Mouse (Mus musculus) heart, embryonic 12.5 days (tissue): ENCODE data around the gene Pole4. TPM values are rescaled to one million over a fixed set of nuclear protein-coding genes. Genes with fewer than 3 reads are reported as not detected.
A peak's percentile ranks its signal among the peaks of the same experiment; 100 is the strongest.

Experiments used
- ATAC-seq: fragments of 200-750 bp; cut with Nextera tagmentation; 2 replicates; pipeline ENCODE4 v1.8.0; 2017; ENCODE audit warnings: moderate TSS enrichment, moderate library complexity; ENCODE audit not compliant: insufficient number of reproducible peaks, low FRiP score
- H3K27ac ChIP-seq: fragments of 300-500 bp; sonication (generic); 2 replicates; pipeline ENCODE4 v1.5.1; 2016; ENCODE audit warnings: mild to moderate bottlenecking, moderate library complexity; ENCODE audit not compliant: poor library complexity, severe bottlenecking
- H3K27me3 ChIP-seq: fragments of 300-500 bp; sonication (generic); replicated peaks from 2 replicates; pipeline ENCODE4 v1.6.1; 2016; ENCODE audit warnings: mild to moderate bottlenecking, moderate library complexity
- H3K36me3 ChIP-seq: fragments of 300-500 bp; sonication (generic); 2 replicates; pipeline ENCODE4 v1.6.1; 2016; ENCODE audit warnings: mild to moderate bottlenecking, moderate library complexity
- H3K4me1 ChIP-seq: fragments of 300-500 bp; sonication (generic); replicated peaks from 2 replicates; pipeline ENCODE4 v1.6.1; 2016; ENCODE audit warnings: mild to moderate bottlenecking
- H3K4me2 ChIP-seq: fragments of 300-500 bp; sonication (generic); 2 replicates; pipeline ENCODE4 v1.6.1; 2016; ENCODE audit warnings: mild to moderate bottlenecking, moderate library complexity
- H3K4me3 ChIP-seq: fragments of 300-500 bp; sonication (generic); 2 replicates; pipeline ENCODE4 v1.5.1; 2016; ENCODE audit warnings: mild to moderate bottlenecking
- H3K9ac ChIP-seq: fragments of 300-500 bp; sonication (generic); 2 replicates; pipeline ENCODE4 v1.6.1; 2016; ENCODE audit warnings: mild to moderate bottlenecking, moderate library complexity
- H3K9me3 ChIP-seq: fragments of 300-500 bp; sonication (generic); replicated peaks from 2 replicates; pipeline ENCODE4 v1.6.1; 2016; ENCODE audit warnings: mild to moderate bottlenecking, moderate library complexity
- WGBS: fragments of 180-500 bp; shearing (Covaris S2); methylation state at CpG from one replicate; pipeline ENCODE4 v1.1.7; 2016; 5-methylcytosine and 5-hydroxymethylcytosine counted together
- polyA plus RNA-seq: library from polyadenylated mRNA; unstranded; fragments of >200 nt; fragmentation: Nextera tagmentation; extraction: Ambion mirVana; gene quantifications from 2 replicates; pipeline ENCODE4 v1.2.1, GENCODE M21; 2016

Gene Pole4
- 106 and 112 TPM in 2 replicates for polyA plus RNA-seq

DNA sequence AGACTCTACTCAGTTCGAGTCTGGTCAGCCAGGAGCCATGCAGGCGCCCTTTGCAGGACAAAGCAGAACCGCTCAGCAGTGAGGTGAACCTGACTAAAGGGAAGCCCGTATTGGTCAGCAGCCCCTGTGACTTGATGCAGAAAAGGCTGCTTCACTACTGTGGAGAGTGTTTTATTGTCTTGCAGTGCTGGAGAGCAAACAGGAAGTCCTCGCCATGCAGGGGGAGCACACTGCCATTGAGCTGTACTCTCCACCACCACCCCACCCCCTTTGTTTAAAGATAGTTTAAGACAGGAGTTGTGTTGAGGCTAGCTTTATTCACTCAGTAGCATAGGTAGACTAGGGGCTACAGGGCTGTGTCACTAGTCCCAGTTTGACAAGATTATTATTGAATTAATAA lies at the start of gene Pole4:
TSS of gene Pole4 (minus strand) at position 145 of the 400 bp plus-strand sequence.
- no peak within 1 kb of the TSS for H3K27ac ChIP-seq
- ATAC-seq, result no peak
- H3K9ac ChIP-seq, result no peak within 1 kb of the TSS
- no peaks in the 10 kb centered on the region for H3K4me1 ChIP-seq
- H3K9me3 ChIP-seq, result no peaks in the 10 kb centered on the region
- H3K27me3 ChIP-seq, result 0 out of 2 replicates have a peak, but pooled peaks cover 9% of the 10 kb centered on the region
- no peak within 1 kb of the TSS for H3K4me2 ChIP-seq
- WGBS, result 77% methylated on average over 5 of the region's 5 CpGs
- H3K36me3 ChIP-seq, result no peaks in the 10 kb centered on the region
- no peak within 1 kb of the TSS for H3K4me3 ChIP-seq

- Histone ChIP-seq H3K9ac (no peak overlapping the region), H3K36me3 (peaks cover 19% of the 10 kb centered on the region), H3K4me2 (no peak overlapping the region), H3K27ac (peak overlapping the region; percentile 73), H3K4me1 (peaks cover 71% of the 10 kb centered on the region), H3K9me3 (no peaks in the 10 kb centered on the region), H3K27me3 (no peaks in the 10 kb centered on the region), H3K4me3 (no peak overlapping the region)
- 87% methylated on average over 6 of the region's 6 CpGs for WGBS
- ATAC-seq, result no peak
Observed at GRCm38 (mm10) chr6:82754769-82755168, 49.6 kb upstream of the Pole4 start.

DNA sequence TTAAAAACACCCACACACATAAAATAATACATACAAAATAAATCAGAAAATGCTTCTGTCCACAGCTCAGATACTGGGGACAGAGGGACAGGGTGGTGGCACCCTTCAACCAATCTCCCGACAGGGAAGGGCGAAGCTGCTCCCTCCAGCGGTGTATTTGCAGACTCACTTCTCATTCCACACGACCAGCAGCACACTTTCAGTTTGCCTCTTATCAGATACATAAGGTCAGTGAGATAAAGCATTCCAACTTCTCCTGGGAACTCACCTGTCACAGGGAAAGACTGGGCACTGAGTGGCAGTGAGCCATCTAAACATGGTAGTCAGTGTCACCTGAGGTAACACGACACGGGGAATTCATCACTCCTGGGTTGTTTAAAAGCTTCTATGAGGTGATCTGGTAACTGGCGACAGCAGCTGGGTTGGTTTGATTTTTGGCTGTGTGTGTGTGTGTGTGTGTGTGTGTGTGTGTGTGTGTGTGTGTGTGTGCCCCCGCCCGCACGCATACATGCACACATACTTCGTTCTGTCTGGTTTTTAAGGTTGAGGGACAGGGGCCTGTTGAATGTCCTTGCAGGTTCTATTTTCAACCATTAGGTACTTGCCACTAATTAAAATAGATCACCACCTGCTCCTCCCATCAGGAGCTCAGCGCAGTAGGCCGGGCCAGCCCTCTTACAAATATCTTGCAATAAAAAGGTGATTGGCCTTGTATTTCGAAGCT lies 48.6 kb upstream of the Pole4 start:
- Histone ChIP-seq H3K4me3 (no peak overlapping the region), H3K27ac (peak overlapping the region; percentile 73), H3K36me3 (peaks cover 16% of the 10 kb centered on the region), H3K9ac (no peak overlapping the region), H3K4me1 (peaks cover 68% of the 10 kb centered on the region), H3K27me3 (no peaks in the 10 kb centered on the region), H3K9me3 (no peaks in the 10 kb centered on the region), H3K4me2 (0 out of 2 replicates have a peak overlapping the region, but pooled peaks have one; percentile 6)
- no peak for ATAC-seq
- WGBS, result 63% methylated on average over 14 of the region's 14 CpGs

GRCm38 (mm10) chr6:82753061-82753460 lies 47.9 kb upstream of the Pole4 start:
- H3K9me3 ChIP-seq, result no peaks in the 10 kb centered on the region
- ATAC-seq, result no peak
- H3K4me1 ChIP-seq, result peaks cover 61% of the 10 kb centered on the region
- 0 out of 2 replicates have a peak overlapping the region, but pooled peaks have one; percentile 42 for H3K9ac ChIP-seq
- H3K4me3 ChIP-seq, result no peak overlapping the region
- H3K36me3 ChIP-seq, result peaks cover 21% of the 10 kb centered on the region
- no peak overlapping the region for H3K4me2 ChIP-seq
- peak overlapping the region; percentile 73 for H3K27ac ChIP-seq
- WGBS, result 65% methylated on average over 11 of the region's 11 CpGs
- no peaks in the 10 kb centered on the region for H3K27me3 ChIP-seq

DNA sequence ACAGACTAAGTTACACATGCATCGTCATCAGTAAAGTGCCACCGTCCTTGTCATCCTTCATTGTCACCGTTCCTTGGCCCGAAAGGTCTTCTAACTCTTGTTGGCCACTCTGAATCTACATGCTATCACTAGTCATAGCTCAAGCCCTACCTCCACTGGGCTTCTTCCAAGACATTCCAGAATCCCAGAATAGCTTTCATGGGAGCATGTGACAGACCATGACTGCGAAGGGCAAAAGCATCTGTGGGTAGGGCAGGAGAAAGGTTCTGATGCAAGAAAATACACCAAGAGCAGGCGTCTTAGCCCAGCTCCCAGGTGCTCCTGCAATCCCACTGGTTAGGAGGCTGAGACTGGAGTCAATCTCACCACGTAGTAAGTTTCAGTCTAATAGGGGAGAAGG lies 46.6 kb upstream of the Pole4 start:
- H3K9ac ChIP-seq, result no peak overlapping the region
- H3K9me3 ChIP-seq, result no peaks in the 10 kb centered on the region
- H3K4me1 ChIP-seq, result peaks cover 52% of the 10 kb centered on the region
- H3K27ac ChIP-seq, result peak overlapping the region; percentile 18; the same call in 1 of the 2 replicates
- H3K36me3 ChIP-seq, result peaks cover 18% of the 10 kb centered on the region
- H3K4me3 ChIP-seq, result no peak overlapping the region
- H3K27me3 ChIP-seq, result no peaks in the 10 kb centered on the region
- no peak; the same call in 1 of the 2 replicates for ATAC-seq
- no peak overlapping the region for H3K4me2 ChIP-seq
- WGBS, result 75% methylated on average over 7 of the region's 7 CpGs

GRCm38 (mm10) chr6:82751031-82751430 lies 45.9 kb upstream of the Pole4 start:
- Histone ChIP-seq H3K27ac (no peak overlapping the region), H3K9ac (no peak overlapping the region), H3K4me2 (no peak overlapping the region), H3K36me3 (peaks cover 25% of the 10 kb centered on the region), H3K4me3 (no peak overlapping the region), H3K9me3 (no peaks in the 10 kb centered on the region), H3K27me3 (no peaks in the 10 kb centered on the region), H3K4me1 (peaks cover 48% of the 10 kb centered on the region)
- WGBS, result 77% methylated on average over 11 of the region's 11 CpGs
- ATAC-seq, result no peak

GRCm38 (mm10) chr6:82750063-82750462 lies 44.9 kb upstream of the Pole4 start:
- 62% methylated on average over 2 of the region's 2 CpGs for WGBS
- H3K27me3 ChIP-seq, result no peaks in the 10 kb centered on the region
- H3K9ac ChIP-seq, result no peak overlapping the region
- H3K4me3 ChIP-seq, result no peak overlapping the region
- ATAC-seq, result no peak
- no peak overlapping the region for H3K27ac ChIP-seq
- H3K4me1 ChIP-seq, result peaks cover 44% of the 10 kb centered on the region
- H3K36me3 ChIP-seq, result peaks cover 24% of the 10 kb centered on the region
- H3K4me2 ChIP-seq, result no peak overlapping the region
- H3K9me3 ChIP-seq, result no peaks in the 10 kb centered on the region

GRCm38 (mm10) chr6:82748106-82748672 lies 43.0 kb upstream of the Pole4 start:
- Histone ChIP-seq H3K9me3 (no peaks in the 10 kb centered on the region), H3K4me1 (peaks cover 28% of the 10 kb centered on the region), H3K36me3 (peaks cover 42% of the 10 kb centered on the region), H3K27ac (peak overlapping the region; percentile 15; the same call in 1 of the 2 replicates), H3K27me3 (no peaks in the 10 kb centered on the region), H3K4me2 (no peak overlapping the region), H3K4me3 (no peak overlapping the region), H3K9ac (no peak overlapping the region)
- ATAC-seq, result no peak
- 82% methylated on average over 9 of the region's 9 CpGs for WGBS

DNA sequence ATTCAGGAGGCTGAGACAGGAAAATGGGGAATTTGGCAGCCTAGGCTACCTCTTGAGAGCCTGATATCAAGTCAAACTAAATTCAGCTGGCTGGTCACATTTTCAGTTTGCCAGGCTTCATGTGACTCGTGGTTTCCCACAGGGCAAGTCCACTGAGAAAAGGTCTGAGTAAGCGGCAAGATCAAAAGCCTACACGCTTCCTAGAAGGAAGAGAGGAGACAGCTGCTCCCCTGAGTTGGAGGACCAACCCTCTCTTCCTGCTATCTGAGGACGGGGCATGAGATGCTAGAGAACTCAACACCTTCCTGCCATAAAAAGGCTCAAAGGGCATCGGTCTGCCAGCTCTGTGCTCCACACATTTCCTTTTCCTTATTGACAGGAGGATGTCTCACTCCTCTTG lies 41.9 kb upstream of the Pole4 start:
- no peak overlapping the region for H3K4me2 ChIP-seq
- H3K9me3 ChIP-seq, result no peaks in the 10 kb centered on the region
- no peak overlapping the region for H3K9ac ChIP-seq
- H3K27me3 ChIP-seq, result no peaks in the 10 kb centered on the region
- peaks cover 19% of the 10 kb centered on the region for H3K4me1 ChIP-seq
- no peak for ATAC-seq
- H3K4me3 ChIP-seq, result no peak overlapping the region
- H3K27ac ChIP-seq, result no peak overlapping the region
- H3K36me3 ChIP-seq, result peaks cover 53% of the 10 kb centered on the region
- WGBS, result 55% methylated on average over 5 of the region's 5 CpGs

- Histone ChIP-seq H3K27ac (no peak overlapping the region), H3K4me1 (peaks cover 7% of the 10 kb centered on the region), H3K27me3 (no peaks in the 10 kb centered on the region), H3K4me3 (no peak overlapping the region), H3K36me3 (peaks cover 52% of the 10 kb centered on the region), H3K9me3 (no peaks in the 10 kb centered on the region), H3K9ac (no peak overlapping the region), H3K4me2 (no peak overlapping the region)
- no peak for ATAC-seq
- 86% methylated on average over 9 of the region's 9 CpGs for WGBS
Observed at GRCm38 (mm10) chr6:82744553-82744952, 39.4 kb upstream of the Pole4 start.

GRCm38 (mm10) chr6:82741518-82741880 lies 36.3 kb upstream of the Pole4 start:
- Histone ChIP-seq H3K36me3 (peaks cover 70% of the 10 kb centered on the region), H3K9me3 (no peaks in the 10 kb centered on the region), H3K27me3 (no peaks in the 10 kb centered on the region), H3K27ac (no peak overlapping the region), H3K4me1 (peaks cover 4% of the 10 kb centered on the region), H3K4me3 (no peak overlapping the region), H3K9ac (0 out of 2 replicates have a peak overlapping the region, but pooled peaks have one; percentile 8), H3K4me2 (no peak overlapping the region)
- 74% methylated on average over 5 of the region's 5 CpGs for WGBS
- no peak for ATAC-seq
